Mouse (Mus musculus) heart, adult 9 months (tissue): ENCODE results near the gene Pygm.
A peak's percentile ranks its signal among the peaks of the same experiment; 100 is the strongest.

ENCODE experiments used
- DNase-seq, 2 experiments: peaks; one replicate each; pipeline ENCODE4 v3.0.0; 2022; ENCODE audit warnings: low spot score in 2 of 2

Pygm gene

GRCm38 (mm10) chr19:6352107-6352505 lies 32.1 kb upstream of the Pygm start:
- no peak for DNase-seq

DNA sequence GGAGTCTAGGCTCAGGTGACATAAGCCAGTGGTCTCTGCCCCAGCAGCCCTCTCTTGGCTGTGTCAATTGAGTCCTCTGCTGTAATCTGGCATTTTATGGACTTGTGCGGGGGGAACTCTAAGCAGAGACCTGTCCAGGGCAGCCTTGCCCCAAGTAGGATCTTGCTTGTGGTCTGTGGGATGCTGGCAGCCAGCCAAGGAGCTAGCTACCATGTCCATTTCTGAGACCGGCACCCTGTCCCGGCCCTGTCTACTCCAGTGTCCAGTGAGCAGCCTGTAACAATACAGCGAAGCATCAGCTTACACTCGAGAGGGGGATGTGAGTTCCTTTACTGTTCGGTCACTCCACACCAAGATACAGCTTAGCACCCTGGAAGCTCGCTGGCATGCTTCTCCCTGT lies 30.2 kb upstream of the Pygm start:
- DNase-seq, result no peak

DNA sequence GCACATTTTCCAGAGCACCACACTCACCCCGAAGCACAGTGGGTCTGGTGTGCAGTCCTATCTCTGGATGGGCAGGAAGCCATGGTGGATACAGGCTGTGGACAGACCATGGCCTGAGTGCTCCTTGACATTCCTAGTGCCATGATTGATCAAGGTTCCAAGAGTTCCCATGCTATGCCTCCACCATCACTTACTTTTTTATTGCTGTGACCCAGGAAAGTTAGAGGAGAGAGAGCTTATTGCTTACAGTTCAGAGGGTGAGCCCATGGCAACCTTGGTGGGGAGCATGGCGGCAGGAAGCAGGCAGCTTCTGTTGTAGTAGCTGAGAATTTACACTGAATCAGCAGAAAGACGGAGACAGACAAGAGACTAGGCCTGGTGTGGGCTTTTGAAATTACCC lies 22.9 kb upstream of the Pygm start:
- DNase-seq, result no peak

GRCm38 (mm10) chr19:6363091-6363410 lies 21.1 kb upstream of the Pygm start:
- no peak for DNase-seq

DNA sequence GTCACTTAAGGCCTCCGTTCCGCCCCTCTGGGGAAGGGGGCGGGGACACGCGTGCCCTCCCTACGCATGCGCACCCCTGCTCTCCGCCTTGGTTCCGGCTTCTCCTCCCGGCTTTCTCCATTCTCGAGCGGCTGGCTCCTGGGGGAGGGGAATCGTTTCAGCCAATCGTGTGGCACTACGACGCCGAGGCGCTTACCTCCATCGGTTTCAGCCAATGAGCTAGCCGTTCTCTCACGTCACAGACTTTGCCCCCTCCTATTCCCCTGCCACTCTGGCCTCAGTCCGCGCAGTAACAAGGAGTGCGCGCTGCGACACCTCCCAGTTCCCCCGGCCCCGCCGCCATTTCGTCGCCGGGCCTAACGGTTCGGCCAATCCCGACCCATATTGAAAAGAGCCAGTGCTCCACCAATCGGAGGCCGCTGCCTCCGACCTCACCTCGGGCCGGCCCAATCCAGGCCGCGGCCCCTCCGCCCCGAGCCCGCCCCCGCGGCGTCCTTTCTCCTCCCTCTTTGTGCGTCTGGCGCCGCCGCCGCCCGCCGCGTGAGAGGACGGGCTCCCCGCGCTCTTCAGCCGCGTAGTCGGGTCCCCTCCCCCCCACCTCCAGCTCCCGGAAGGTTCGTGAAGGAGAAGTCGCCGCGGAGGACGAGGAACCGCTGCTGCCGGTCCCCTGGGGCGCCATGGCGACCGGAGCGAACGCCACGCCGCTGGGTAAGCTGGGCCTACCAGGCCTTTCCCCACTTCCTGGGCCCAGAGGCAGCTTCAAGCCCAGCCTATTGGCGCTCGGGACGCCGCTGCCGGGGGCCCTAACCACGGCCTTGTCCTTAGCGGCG lies 20.6 kb upstream of the Pygm start, which contains the start of gene Sf1:
TSS of gene Sf1 (plus strand) at position 280 of the 830 bp plus-strand sequence.
- peak; percentile 100 for DNase-seq

GRCm38 (mm10) chr19:6364317-6364725 lies 19.9 kb upstream of the Pygm start:
- DNase-seq, result peak; percentile 92

DNA sequence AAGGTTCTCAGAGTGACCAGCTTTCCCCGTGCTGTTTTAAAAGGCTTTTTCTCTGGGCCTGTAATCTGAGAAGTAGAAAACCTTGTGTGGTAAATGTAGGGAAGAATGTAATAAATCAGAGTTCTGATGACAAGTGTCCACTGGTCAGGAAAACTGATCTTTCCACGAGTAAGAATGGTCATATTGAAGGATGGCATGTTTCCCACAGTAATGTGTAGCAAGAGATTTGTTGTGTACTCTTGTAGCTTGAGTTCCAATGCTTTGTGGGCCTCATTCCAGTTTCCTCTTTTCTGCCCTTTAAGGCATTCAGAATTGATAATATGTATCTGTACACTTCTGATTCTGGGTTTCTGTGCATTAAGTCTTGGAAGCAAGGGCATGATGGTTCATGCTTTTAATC lies 19.4 kb upstream of the Pygm start:
- no peak for DNase-seq

DNA sequence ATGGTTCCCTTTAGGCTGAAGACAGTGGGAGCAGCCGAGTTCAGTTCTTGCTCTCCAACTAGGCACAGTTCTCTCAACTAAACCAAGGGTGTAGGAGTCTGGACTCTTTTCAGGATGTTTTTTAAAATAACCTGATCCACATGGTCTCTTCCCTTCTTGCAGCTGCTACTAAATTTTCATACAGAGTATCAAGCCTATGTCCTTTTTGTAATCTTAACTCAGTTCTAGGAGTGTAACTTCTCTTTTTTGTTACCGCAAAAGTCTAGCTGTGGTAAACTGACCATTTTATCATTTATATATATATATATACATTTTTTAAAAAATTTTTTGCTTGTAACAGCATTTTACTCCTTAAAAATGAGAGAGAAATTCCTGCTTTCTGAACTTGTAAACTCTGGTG lies 14.0 kb upstream of the Pygm start:
- DNase-seq, result no peak

DNA sequence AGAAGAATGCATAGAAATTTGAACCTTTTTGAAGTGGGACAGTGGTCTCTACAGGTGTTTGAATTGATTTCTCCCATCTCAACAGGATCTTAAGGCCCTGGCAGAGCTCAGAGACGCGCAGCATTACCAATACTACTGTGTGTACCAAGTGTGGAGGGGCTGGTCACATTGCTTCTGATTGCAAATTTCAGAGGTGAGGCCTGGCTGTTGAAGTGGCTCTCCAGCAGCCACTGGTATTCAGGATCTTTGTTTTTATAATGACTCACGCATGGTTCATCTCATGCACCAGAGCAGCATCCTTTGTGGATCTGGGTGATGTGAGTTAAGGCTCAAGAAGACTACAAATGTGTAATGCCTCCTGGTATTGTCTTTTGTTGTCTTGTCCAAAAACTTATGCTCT lies 11.8 kb upstream of the Pygm start:
- DNase-seq, result no peak

DNA sequence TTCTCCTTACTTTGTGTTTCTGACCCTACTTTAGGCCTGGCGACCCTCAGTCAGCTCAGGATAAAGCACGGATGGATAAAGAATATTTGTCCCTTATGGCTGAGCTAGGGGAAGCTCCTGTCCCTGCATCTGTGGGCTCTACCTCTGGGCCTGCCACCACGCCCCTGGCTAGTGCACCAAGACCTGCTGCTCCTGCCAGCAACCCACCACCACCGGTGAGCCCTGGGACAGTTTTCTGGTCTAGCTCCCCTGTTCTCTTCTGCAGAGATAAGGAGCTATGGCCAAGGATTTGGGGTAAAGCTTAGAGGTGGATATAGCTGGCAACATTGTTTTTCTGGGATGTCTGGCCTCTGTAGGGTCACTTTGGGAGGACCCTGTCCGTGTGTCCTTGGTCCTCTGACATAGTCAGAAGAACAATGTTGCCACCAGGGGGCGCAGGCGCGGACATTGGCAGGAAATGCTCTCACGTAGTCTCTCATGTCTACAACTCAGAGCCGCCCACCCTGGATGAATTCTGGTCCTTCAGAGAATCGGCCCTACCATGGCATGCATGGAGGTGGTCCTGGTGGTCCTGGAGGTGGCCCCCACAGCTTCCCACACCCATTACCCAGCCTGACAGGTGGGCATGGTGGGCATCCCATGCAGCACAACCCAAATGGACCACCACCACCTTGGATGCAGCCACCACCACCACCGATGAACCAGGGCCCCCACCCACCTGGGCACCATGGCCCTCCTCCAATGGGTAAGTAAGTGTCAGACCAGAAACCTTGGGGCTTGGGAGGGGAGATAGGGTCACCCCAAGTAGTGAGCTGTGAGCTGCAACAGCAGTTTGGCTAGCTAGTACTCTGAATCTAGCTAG lies 10.4 kb upstream of the Pygm start:
- peak; percentile 38 to 77 for DNase-seq

DNA sequence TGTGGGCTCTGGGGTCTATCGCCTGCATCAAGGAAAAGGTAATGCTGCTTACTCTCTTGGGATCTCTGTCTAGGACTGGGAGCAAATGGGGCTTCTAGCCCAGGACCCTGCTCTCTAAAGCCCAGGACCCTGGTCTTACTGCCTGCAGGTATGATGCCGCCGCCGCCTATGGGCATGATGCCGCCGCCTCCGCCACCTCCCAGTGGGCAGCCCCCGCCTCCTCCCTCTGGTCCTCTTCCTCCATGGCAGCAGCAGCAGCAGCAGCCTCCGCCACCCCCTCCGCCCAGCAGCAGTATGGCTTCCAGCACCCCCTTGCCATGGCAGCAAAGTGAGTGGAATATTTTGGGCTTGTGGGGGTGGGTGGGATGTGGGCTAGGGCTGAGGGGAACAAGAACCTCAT lies 9.6 kb upstream of the Pygm start:
- no peak for DNase-seq

DNA sequence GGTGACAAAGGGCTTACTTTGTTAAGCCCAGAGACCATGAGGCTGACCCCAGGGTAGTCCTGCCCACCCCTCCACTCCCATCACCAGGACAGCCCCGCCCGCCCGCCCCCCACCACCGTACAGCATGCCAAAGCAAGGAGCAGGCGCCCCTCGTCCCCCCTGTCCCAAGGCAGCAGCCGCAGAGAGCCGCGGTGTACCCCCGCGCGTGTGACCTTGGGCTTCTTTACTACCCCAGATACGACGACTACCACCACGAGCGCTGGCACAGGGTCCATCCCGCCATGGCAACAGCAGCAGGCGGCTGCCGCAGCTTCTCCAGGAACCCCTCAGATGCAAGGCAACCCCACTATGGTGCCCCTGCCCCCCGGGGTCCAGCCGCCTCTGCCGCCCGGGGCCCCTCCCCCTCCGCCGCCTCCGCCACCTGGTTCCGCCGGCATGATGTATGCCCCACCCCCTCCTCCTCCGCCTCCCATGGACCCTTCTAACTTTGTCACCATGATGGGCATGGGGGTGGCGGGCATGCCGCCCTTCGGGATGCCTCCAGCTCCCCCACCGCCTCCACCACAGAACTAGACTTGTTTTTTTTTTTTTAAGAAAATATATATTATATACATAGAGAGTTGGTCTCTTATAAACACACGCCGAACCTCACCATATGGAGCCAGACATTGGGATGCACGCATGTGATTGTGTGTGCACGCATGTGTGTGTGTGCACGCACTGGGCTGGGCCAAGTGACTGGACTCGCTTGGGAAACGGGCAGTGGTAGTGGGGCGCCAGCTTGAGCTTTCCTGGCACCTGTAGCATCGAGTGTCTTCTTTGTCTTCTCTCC lies 8.6 kb upstream of the Pygm start:
- no peak for DNase-seq

DNA sequence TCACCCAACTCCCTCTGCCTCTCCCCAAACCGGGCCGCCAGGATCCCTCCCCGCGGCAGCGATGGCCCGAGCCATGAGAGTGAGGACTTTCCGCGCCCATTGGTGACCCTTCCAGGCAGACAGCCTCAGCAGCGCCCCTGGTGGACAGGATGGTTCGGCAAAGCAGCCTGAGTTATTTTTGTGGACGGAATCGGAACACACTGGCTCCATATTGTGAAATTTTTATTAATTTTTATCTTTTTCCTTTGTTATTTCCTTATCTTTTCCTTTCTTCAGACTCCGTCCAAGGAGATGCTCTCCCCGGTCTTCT lies 8.0 kb upstream of the Pygm start:
- DNase-seq, result no peak

DNA sequence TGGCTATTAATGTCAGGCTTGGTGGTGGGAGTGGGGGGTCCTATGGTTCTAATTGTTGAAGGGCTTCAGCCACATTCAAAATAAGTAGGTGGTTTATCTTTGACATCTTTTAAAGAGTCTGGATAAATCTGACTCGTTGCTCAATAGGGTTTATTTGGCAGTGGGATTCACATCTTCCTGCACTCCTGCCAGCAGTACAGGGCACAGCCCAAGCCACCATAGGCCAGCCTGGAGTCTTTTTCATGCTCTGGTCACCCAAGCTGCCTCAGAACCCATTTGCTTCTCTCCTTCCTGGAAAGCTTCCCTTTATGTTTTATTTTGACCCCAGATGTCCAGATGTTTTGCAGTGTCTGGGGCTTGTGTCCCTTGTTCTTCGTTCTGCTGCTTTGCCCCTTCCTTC lies 7.6 kb upstream of the Pygm start:
- DNase-seq, result no peak

- peak in 1 of 2 experiments; percentile 38 for DNase-seq
Measured at GRCm38 (mm10) chr19:6377327-6378040, 6.7 kb upstream of the Pygm start.

GRCm38 (mm10) chr19:6380411-6381166 lies 3.6 kb upstream of the Pygm start:
- no peak for DNase-seq

GRCm38 (mm10) chr19:6381238-6381637 lies 3.0 kb upstream of the Pygm start:
- no peak for DNase-seq

DNA sequence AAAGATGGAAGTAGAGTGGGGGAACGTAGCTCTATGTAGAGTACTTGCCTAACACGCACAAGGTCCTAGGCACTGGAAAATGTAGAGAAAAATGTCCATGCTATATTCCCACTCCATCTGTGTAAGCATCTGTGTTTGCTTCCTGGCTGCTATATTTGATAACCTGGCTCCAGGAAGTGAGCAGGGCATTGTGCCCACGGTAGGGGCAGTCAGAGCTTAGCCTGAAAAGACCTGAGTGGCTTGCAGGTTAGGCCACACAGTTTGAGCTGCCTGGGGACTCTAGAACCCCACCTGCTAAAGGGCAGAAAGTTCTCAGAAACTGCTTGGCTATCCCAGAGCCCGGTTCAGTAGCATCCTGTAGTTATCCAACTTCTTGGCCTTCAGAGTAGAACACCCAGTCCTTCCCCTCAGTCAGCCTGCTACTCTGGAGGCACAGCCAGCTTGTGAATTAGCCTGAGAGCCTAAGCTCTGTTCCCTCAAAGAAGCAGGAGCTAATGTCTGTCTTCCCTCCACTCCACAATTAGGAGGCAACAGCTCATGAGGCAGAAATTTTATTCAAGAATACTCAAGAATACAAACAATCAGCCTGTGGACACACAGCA lies 1.8 kb upstream of the Pygm start:
- DNase-seq, result no peak

DNA sequence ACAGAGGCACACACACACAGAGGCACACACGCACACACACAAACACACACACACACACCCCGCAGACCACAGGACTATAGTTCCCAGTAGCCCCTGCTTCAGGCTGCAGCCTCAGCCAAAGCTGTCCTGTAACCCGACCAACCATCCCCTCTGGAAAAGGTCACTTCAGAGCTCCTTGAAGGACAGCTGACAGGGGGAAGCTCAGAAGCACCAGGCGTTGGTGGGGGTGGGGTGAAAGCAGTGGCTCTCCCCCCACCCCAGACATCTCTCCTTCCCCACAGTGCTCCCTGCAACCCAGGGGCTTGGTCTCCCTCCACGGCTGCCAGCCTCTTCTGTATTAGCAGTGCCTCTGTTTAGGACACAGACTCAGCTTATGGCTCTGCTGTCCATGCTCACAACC lies 729 bp upstream of the Pygm start:
- DNase-seq, result no peak

GRCm38 (mm10) chr19:6384954-6385353 lies 755 bp downstream of the Pygm start:
- DNase-seq, result peak; percentile 47 to 54

GRCm38 (mm10) chr19:6385419-6385818 lies 1.2 kb downstream of the Pygm start:
- DNase-seq, result no peak
